Mouse (Mus musculus) B cell, adult 2 months (primary cell): ENCODE results near the gene C87977.
"Not testable (repeated sequence)": the region's sequence is repeated elsewhere in the genome, so short reads cannot be mapped to it uniquely, and the experiment has no call there.

Experiments
- DNase-seq, 2 experiments: peaks; one replicate each; pipeline ENCODE4 v3.0.0; 2022

C87977 gene

GRCm38 (mm10) chr4:144213218-144213617, at the start of gene C87977:
C87977 (minus strand) TSS chr4:144213318.
- DNase-seq, result not testable (repeated sequence)

DNA sequence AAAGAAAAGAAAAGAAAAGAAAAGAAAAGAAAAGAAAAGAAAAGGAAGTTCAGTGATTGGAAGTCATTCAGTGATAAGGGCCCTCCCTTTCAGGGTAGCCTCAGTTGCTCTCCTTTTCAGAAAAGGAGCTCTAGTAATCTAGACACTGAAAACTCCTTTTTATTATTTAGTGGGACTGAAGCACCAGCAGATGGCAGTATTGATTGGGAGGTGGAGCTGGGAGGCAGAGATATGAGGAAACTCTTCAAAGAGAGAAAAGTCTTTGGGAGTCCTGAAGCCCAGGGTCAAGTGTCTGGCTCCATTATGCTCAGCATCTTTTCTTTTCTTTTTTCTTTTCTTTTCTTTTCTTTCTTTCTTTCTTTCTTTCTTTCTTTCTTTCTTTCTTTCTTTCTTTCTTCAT, 41.6 kb upstream of the C87977 start:
- DNase-seq, result not testable (repeated sequence)

GRCm38 (mm10) chr4:144190419-144190818, 22.7 kb downstream of the C87977 start, which contains the start of gene Oog2:
Oog2 (plus strand) TSS chr4:144190719.
- no peak for DNase-seq

DNA sequence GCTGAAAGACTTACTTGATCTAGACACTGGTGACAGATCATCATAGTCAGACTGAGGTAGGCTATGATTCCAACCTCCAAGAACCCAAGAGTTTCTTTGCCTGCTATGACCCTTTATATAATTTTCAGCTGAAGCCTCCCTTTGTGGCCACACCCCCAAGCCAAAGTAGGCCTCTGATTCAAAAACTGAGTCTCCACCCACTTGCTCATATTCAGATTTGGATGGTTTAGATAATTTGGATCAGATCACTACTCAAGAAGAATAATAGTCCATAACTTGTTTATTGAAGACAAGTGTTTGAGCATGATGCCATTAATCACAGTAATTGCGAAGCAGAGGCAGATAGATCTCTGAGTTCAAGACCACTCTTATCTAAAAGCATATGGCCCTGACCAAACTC, 50.6 kb downstream of the C87977 start, which contains the start of gene Oog3:
TSS of gene Oog3 (minus strand) at position 101 of the 400 bp plus-strand sequence.
- DNase-seq, result no peak
